Mouse (Mus musculus) embryonic fibroblast, embryonic 13.5 days (primary cell): ENCODE results near the gene Spop.

Experiments used
- CTCF ChIP-seq: IDR thresholded peaks from 2 replicates; pipeline ENCODE4 v1.5.1; 2011; ENCODE audit warnings: mild to moderate bottlenecking, control low read depth, low read length, moderate library complexity, borderline replicate concordance; ENCODE audit not compliant: insufficient read depth
- POLR2A ChIP-seq: IDR thresholded peaks from 2 replicates; pipeline ENCODE4 v1.6.1; 2011; ENCODE audit warnings: low read depth, mild to moderate bottlenecking, control low read depth, low read length, moderate library complexity

GRCm38 (mm10) chr11:95519996-95520395, 106.1 kb downstream of the Spop start:
- TF ChIP-seq CTCF (no peak), POLR2A (no peak)
